Mouse (Mus musculus) G1E (cell line): ENCODE measurements at regions not wholly inside any gene's neighbourhood (a gene's known extent, or its start where the extent isn't known, plus 50 kb on each side); places are given as distances from the start of the nearest gene placed in this dataset.
"Not testable (repeated sequence)": the region's sequence is repeated elsewhere in the genome, so short reads cannot be mapped to it uniquely, and the experiment has no call there.

Experiments
- ATAC-seq: 2 replicates; pipeline ENCODE4 v1.8.0; 2016; ENCODE audit warnings: mild to moderate bottlenecking; ENCODE audit not compliant: insufficient number of reproducible peaks, poor library complexity, low FRiP score, severe bottlenecking; ENCODE audit errors: extremely low read depth
- DNase-seq: peaks from one replicate; pipeline ENCODE4 v3.0.0; 2012; ENCODE audit warnings: low spot score
- H3K27me3 ChIP-seq: 2 replicates; pipeline ENCODE4 v1.6.1; 2012; ENCODE audit warnings: mild to moderate bottlenecking, low read length, inconsistent platforms; ENCODE audit not compliant: insufficient read depth
- H3K36me3 ChIP-seq: replicated peaks from 2 replicates; pipeline ENCODE3; 2012; ENCODE audit warnings: mild to moderate bottlenecking, inconsistent platforms
- H3K4me1 ChIP-seq: 2 replicates; pipeline ENCODE4 v1.6.1; 2012; ENCODE audit warnings: low read depth, low read length, inconsistent platforms, mixed read lengths; ENCODE audit not compliant: insufficient read depth
- H3K4me3 ChIP-seq: 2 replicates; pipeline ENCODE4 v1.5.1; 2012; ENCODE audit warnings: low read depth, mild to moderate bottlenecking, inconsistent platforms, low read length, moderate library complexity, mixed read lengths
- H3K9me3 ChIP-seq: replicated peaks from 2 replicates; pipeline ENCODE4 v1.6.1; 2012; ENCODE audit warnings: inconsistent platforms
- CTCF ChIP-seq: IDR thresholded peaks from 2 replicates; pipeline ENCODE4 v1.5.1; 2012; ENCODE audit warnings: low read depth, low read length, inconsistent platforms, mixed read lengths
- GATA1 ChIP-seq: IDR thresholded peaks from 2 replicates; pipeline ENCODE4 v1.6.1; 2012; ENCODE audit warnings: borderline replicate concordance, low read length, inconsistent platforms, mixed read lengths
- GATA2 ChIP-seq: IDR thresholded peaks from 2 replicates; pipeline ENCODE4 v1.6.1; 2012; ENCODE audit warnings: low read depth, low read length, inconsistent platforms, borderline replicate concordance
- POLR2AphosphoS5 ChIP-seq: IDR thresholded peaks from 2 replicates; pipeline ENCODE4 v1.6.1; 2012; ENCODE audit warnings: low read depth, low read length, inconsistent platforms; ENCODE audit not compliant: insufficient replicate concordance
- TAL1 ChIP-seq: conservative IDR thresholded peaks from 2 replicates; pipeline ENCODE4 v1.6.1; 2012; ENCODE audit warnings: low read depth, low read length, inconsistent platforms, mixed read lengths

DNA sequence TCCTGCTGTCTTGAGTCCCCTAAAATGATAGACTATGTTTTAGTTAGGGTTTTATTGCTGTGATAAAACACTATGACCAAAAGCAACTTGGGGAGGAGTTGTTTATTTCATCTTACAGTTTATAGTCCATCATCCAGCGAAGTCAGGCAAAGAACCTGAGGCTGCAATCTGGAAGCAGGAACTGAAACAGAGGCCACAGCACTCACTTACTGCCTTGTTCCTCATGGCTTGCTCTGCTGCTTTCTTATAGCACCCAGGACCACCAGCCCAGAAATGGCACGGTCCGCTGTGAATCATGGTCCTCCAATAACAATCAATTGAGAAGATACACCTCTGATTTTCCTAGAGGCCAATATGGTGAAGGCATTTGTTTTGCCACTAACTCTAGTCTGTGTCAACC, 486.5 kb upstream of the Clint1 start:
- H3K4me3 ChIP-seq = no peak overlapping the region
- H3K4me1 ChIP-seq = no peaks in the 10 kb centered on the region
- no peaks in the 10 kb centered on the region for H3K9me3 ChIP-seq
- DNase-seq (no peak), ATAC-seq (no peak)
- no peak for TF ChIP-seq POLR2AphosphoS5
- TF ChIP-seq TAL1 = no peak
- TF ChIP-seq GATA1 = no peak
- no peak for TF ChIP-seq CTCF
- TF ChIP-seq GATA2 = no peak
- H3K27me3 ChIP-seq = no peaks in the 10 kb centered on the region
- no peaks in the 10 kb centered on the region for H3K36me3 ChIP-seq

DNA sequence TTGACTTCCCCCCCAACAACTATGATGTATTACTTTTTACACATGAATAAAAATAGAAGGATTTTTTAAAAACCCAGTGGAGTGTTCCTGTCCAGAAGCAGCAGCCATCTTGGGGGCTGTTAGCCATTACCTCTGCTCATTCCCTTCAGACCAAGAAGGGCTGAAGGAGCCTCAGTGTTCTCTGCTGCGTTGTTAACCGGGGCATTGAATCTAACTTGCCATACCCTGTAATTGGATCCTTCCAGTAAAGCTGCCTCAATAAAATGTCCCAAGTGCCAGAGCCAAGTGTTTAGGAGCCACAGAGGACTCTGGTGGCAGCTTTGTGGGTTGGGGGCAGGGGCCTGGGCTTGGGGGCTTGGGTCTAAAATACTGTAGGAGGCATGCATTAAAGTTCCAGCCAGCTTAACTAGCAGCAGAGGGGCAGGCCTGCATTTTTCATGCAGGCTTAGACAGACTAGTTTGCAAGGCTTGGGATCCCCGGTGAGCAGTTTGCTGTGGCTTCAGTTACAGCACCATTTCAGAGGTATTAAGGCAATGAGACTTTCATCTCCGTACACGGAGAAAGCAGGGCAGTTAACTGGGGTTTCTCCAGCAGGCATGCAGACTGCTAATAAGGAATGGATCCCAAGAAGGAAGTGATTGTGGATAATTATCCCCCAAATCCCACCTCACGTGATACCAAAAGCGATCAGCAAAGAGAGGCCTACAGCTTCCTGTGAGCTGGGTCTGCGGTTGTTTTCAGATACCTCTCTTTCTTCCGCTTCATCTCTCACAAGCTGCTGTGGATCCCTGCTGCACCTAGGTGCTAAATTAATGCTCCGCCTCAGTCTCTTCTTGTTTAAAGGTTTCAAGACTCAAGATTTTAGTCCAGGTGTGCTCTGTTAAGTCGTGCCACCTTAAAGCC, 462.4 kb upstream of the Clint1 start:
- H3K27me3 ChIP-seq = no peaks in the 10 kb centered on the region
- ATAC-seq (no peak), DNase-seq (no peak)
- H3K36me3 ChIP-seq = no peaks in the 10 kb centered on the region
- no peaks in the 10 kb centered on the region for H3K9me3 ChIP-seq
- TF ChIP-seq GATA2 = no peak
- TF ChIP-seq POLR2AphosphoS5 = no peak
- TF ChIP-seq GATA1 = no peak
- TF ChIP-seq CTCF = no peak
- TF ChIP-seq TAL1 = no peak
- no peak overlapping the region for H3K4me3 ChIP-seq
- no peaks in the 10 kb centered on the region for H3K4me1 ChIP-seq

DNA sequence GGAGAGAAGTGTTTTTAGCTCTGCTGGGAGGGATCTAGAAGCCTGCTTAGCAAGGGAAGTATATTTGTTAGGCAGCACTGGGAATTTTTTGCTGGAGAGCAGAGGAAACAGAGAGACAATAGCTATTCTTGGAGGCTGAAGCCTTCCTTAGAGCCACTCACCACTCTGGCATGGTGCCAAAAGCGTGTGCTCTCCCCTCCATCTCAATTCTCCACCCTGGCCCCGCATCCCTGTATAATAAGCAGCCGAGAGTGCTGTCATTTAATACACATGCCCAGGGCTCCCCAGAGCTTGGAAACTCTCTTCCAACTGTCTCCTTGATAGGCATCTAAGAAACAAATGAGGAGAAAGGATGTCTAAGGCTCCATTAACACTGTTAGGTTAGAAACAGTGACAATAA, 455.8 kb upstream of the Clint1 start:
- H3K9me3 ChIP-seq = no peaks in the 10 kb centered on the region
- H3K4me1 ChIP-seq = no peaks in the 10 kb centered on the region
- H3K4me3 ChIP-seq = no peak overlapping the region
- no peaks in the 10 kb centered on the region for H3K36me3 ChIP-seq
- TF ChIP-seq CTCF = no peak
- TF ChIP-seq GATA2 = no peak
- no peak for TF ChIP-seq POLR2AphosphoS5
- TF ChIP-seq TAL1 = no peak
- no peak for TF ChIP-seq GATA1
- H3K27me3 ChIP-seq = no peaks in the 10 kb centered on the region
- DNase-seq = no peak
- no peak for ATAC-seq

DNA sequence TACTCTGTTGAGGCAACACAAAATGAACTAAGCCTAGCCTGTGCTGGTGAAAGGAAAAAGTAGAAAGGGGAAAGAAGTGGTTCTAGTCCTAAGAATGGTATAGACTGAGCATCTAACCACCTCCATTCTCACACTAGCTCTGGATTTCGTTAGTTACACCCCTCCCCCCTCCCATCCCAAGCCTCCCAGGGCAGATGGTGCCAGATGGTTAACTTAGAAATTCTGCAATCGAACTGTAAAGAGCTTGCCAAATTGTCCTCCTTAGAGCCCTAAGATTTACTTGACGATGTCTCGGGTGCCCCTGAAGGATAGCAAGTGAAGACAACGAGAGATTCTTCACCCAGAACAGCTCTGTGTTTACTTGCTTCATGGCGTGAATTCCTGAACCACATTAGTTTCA, 453.7 kb upstream of the Clint1 start:
- Histone ChIP-seq H3K36me3 (no peaks in the 10 kb centered on the region), H3K27me3 (no peaks in the 10 kb centered on the region), H3K9me3 (no peaks in the 10 kb centered on the region), H3K4me3 (no peak overlapping the region), H3K4me1 (no peaks in the 10 kb centered on the region)
- no peak for ATAC-seq
- TF ChIP-seq CTCF = no peak
- no peak for TF ChIP-seq POLR2AphosphoS5
- no peak for TF ChIP-seq GATA1
- TF ChIP-seq GATA2 = no peak
- no peak for TF ChIP-seq TAL1
- no peak for DNase-seq

DNA sequence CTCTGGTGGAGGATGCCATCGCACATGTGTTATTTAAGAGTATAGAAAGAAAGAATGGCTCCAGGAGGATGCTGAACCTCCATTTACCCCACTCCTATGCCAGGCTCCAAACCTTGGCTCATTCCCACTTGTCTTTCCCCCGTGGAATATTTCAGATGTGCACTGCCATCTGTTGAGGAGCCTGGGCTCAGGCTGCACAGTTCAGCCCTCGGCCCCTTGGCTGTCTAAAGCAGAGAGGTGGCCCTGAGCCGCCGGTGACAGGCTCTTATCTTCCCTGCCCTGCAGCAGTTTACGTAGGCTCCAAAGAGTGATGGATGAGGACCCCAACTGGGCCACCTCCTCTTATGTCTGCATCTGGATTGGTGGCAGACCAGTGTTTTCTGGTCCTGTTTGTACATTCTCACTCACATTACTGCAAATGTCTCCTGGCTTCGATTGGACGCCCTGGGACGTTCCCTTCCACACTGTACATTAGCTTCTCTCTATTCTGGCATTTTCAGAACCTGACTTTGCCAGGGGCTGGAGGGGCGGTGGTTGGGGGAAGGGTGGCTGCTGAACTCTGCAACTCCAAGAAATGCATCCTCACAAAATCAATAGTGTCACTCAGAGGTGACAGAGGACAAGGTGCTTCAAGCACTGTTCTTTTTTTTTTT, 447.3 kb upstream of the Clint1 start:
- no peaks in the 10 kb centered on the region for H3K36me3 ChIP-seq
- H3K27me3 ChIP-seq = no peaks in the 10 kb centered on the region
- no peaks in the 10 kb centered on the region for H3K9me3 ChIP-seq
- DNase-seq (no peak), ATAC-seq (no peak)
- no peaks in the 10 kb centered on the region for H3K4me1 ChIP-seq
- H3K4me3 ChIP-seq = no peak overlapping the region
- TF ChIP-seq GATA1 = no peak
- no peak for TF ChIP-seq GATA2

DNA sequence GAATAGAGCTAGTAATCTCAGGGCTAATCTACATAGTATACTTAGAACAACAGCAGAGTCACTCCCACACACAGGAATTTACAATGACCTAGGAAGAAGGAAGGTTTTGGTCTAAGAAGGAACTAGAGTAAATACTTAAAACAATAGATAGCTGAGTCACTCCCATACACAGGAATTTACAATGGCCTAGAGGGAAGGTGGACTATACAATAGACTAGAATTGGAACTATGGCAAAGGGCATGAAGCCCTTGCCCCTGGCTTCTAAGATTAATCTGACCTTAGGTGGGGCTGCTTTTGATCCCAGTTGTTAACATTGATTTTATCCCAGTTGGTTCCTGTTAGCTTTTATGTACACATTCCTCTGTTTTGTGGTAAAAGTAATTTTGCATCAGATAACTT, 427.8 kb upstream of the Clint1 start:
- not testable (repeated sequence) for H3K36me3 ChIP-seq, H3K4me1 ChIP-seq, H3K9me3 ChIP-seq, DNase-seq, ATAC-seq, H3K4me3 ChIP-seq, H3K27me3 ChIP-seq
